ENCODE assay signal across 23 mouse cellular contexts in genomic region chr19:17071205-17071604, GRCm38 (mm10).
DNase-seq lines count a peak whose midpoint lies in the region; ATAC-seq and TF ChIP-seq lines count a peak whose summit lies in the region.
"Had no signal": no experiment of that assay in that cellular context is flagged by ENCODE, and none has a peak within 500 bp of the region (broad histone marks: within the 10 kb centered on the region; RNA-seq: fewer than 3 reads in every experiment).

No protein-coding gene starts in this region.

- no peak overlapping the region for H3K9ac ChIP-seq in kidney, postnatal 0 days (ENCODE audit: low read depth, low read length)
- H3K9ac ChIP-seq in lung, embryonic 14.5 days: no peak overlapping the region
- no peak overlapping the region for H3K9ac ChIP-seq in CH12.LX (ENCODE audit: insufficient read depth, low read depth)
- H3K9ac ChIP-seq: forebrain, embryonic 13.5 days; heart, embryonic 13.5 days; hindbrain, embryonic 12.5 days; hindbrain, embryonic 15.5 days had no signal

- no peak for TF ChIP-seq POLR2A in CH12.LX (IDR thresholded peaks at IDR 0.05; ENCODE audit: low read depth, low read length)

- in situ Hi-C loops in CH12.LX (cut with MboI; ENCODE audit: low pct_ligation_motif_present, low pct_unique_long_range_greater_than_20kb, low sequenced_read_pairs): no loop called here

- peak; percentile 14 for DNase-seq in kidney, postnatal 0 days (ENCODE audit: low spot score)
- no peak for DNase-seq in kidney, adult 11 months
- peak; percentile 10 for DNase-seq in lung, embryonic 14.5 days
- no peak for DNase-seq in lung, postnatal 25 days (ENCODE audit: low spot score)
- DNase-seq in 3T3-L1 (ENCODE audit: low read depth, low spot score): peak; percentile 27
- no peak for DNase-seq in CH12.LX (ENCODE audit: extremely low read depth)
- no peak for DNase-seq in T-cell, adult 2 months (ENCODE audit: low spot score)
- no peak for DNase-seq in heart, postnatal 14 days
- DNase-seq: adrenal gland, postnatal 10 days; adrenal gland, postnatal 36 days; cerebellum, adult 18-20 months; cerebellum, adult 9-10 months; cerebellum, postnatal 14 days; gastrocnemius, postnatal 25 days; heart, adult 2 months had no signal

- H3K4me2 ChIP-seq in kidney, postnatal 0 days (ENCODE audit: low read length): no peak overlapping the region
- no peak overlapping the region for H3K4me2 ChIP-seq in lung, embryonic 14.5 days
- no peak overlapping the region for H3K4me2 ChIP-seq in CH12.LX (ENCODE audit: insufficient read depth, low read depth, poor library complexity, severe bottlenecking)
- H3K4me2 ChIP-seq: forebrain, embryonic 13.5 days; heart, embryonic 13.5 days; hindbrain, embryonic 12.5 days; hindbrain, embryonic 15.5 days had no signal

- H3K36me3 ChIP-seq in kidney, postnatal 0 days (ENCODE audit: insufficient read depth, low read length): no peaks in the 10 kb centered on the region
- no peaks in the 10 kb centered on the region for H3K36me3 ChIP-seq in lung, embryonic 14.5 days (ENCODE audit: insufficient read depth)
- no peaks in the 10 kb centered on the region for H3K36me3 ChIP-seq in CH12.LX (replicated peaks in 1 of 2; ENCODE audit: control insufficient read depth in 1 of 2, insufficient read depth in 1 of 2, low read length in 1 of 2)
- H3K36me3 ChIP-seq: forebrain, embryonic 10.5 days; G1E; heart, embryonic 10.5 days; heart, embryonic 13.5 days; hindbrain, embryonic 12.5 days; hindbrain, embryonic 15.5 days had no signal

- no peak for ATAC-seq in kidney, postnatal 0 days (replicated peaks; ENCODE audit: low FRiP score, low read depth)
- no peak for ATAC-seq in lung, embryonic 14.5 days (ENCODE audit: insufficient read depth)
- ATAC-seq: forebrain, embryonic 13.5 days; Patski had no signal

- 83% methylated on average over 5 of the region's 5 CpGs for WGBS in kidney, postnatal 0 days
- WGBS in lung, embryonic 14.5 days: 88% methylated on average over 5 of the region's 5 CpGs

- H3K27ac ChIP-seq in kidney, postnatal 0 days: no peak overlapping the region
- H3K27ac ChIP-seq in lung, embryonic 14.5 days (ENCODE audit: low read depth): no peak overlapping the region
- H3K27ac ChIP-seq in CH12.LX (ENCODE audit: insufficient read depth, low read depth): no peak overlapping the region
- H3K27ac ChIP-seq: forebrain, embryonic 10.5 days; forebrain, embryonic 13.5 days; heart, adult 2 months; heart, embryonic 10.5 days; heart, embryonic 13.5 days; hindbrain, embryonic 12.5 days; hindbrain, embryonic 15.5 days had no signal

- no peak overlapping the region for H3K4me3 ChIP-seq in kidney, postnatal 0 days (replicated peaks; ENCODE audit: low read depth, low read length)
- H3K4me3 ChIP-seq in lung, embryonic 14.5 days (ENCODE audit: low read depth, low read length): no peak overlapping the region
- H3K4me3 ChIP-seq in CH12.LX (replicated peaks in 1 of 3; ENCODE audit: low read depth in 2 of 3, low read length in 2 of 3, poor library complexity in 1 of 3): no peak overlapping the region
- H3K4me3 ChIP-seq: forebrain, embryonic 10.5 days; forebrain, embryonic 13.5 days; heart, adult 2 months; heart, embryonic 10.5 days; heart, embryonic 13.5 days; hindbrain, embryonic 12.5 days; hindbrain, embryonic 15.5 days had no signal

- H3K79me2 ChIP-seq in CH12.LX (replicated peaks; ENCODE audit: control insufficient read depth, extremely low read depth, insufficient read depth, poor library complexity, severe bottlenecking): no peaks in the 10 kb centered on the region

- H3K27me3 ChIP-seq in kidney, postnatal 0 days (ENCODE audit: insufficient read depth, low read length): no peaks in the 10 kb centered on the region
- no peaks in the 10 kb centered on the region for H3K27me3 ChIP-seq in lung, embryonic 14.5 days (ENCODE audit: insufficient read depth, low read length)
- no peaks in the 10 kb centered on the region for H3K27me3 ChIP-seq in CH12.LX (replicated peaks)
- H3K27me3 ChIP-seq: forebrain, embryonic 13.5 days; heart, embryonic 13.5 days; hindbrain, embryonic 12.5 days; hindbrain, embryonic 15.5 days; Patski had no signal

- intact Hi-C loops in heart, postnatal 14 days (cut with DNase I): no loop called here

- TF ChIP-seq EP300 in CH12.LX (IDR thresholded peaks at IDR 0.05; ENCODE audit: low read length): no peak

- TF ChIP-seq RAD21 in CH12.LX (IDR thresholded peaks at IDR 0.05; ENCODE audit: low read depth, low read length): peak; percentile 23

- H3K4me1 ChIP-seq in kidney, postnatal 0 days (replicated peaks; ENCODE audit: insufficient read depth, low read length): no peaks in the 10 kb centered on the region
- no peaks in the 10 kb centered on the region for H3K4me1 ChIP-seq in lung, embryonic 14.5 days (ENCODE audit: insufficient read depth)
- no peaks in the 10 kb centered on the region for H3K4me1 ChIP-seq in CH12.LX (ENCODE audit: control insufficient read depth in 1 of 2, insufficient read depth in 2 of 2)
- H3K4me1 ChIP-seq: forebrain, embryonic 10.5 days; forebrain, embryonic 13.5 days; heart, embryonic 10.5 days; heart, embryonic 13.5 days; hindbrain, embryonic 12.5 days; hindbrain, embryonic 15.5 days had no signal

- peak; percentile 24; the same call in 1 of the 2 replicates for TF ChIP-seq CTCF in kidney, postnatal 0 days (IDR thresholded peaks at IDR 0.05; ENCODE audit: low read depth)
- no peak for TF ChIP-seq CTCF in lung, embryonic 14.5 days (IDR thresholded peaks at IDR 0.05; ENCODE audit: low read depth)
- peak in 1 of 2 experiments; percentile 34; a peak in 2 of 4 replicates for TF ChIP-seq CTCF in CH12.LX (conservative IDR thresholded peaks at IDR 0.05 in 1 of 2, IDR thresholded peaks at IDR 0.05 in 1 of 2; ENCODE audit: low read depth in 2 of 2, low read length in 2 of 2)

- H3K9me3 ChIP-seq in kidney, postnatal 0 days (replicated peaks; ENCODE audit: low read length): no peaks in the 10 kb centered on the region
- no peaks in the 10 kb centered on the region for H3K9me3 ChIP-seq in lung, embryonic 14.5 days (ENCODE audit: low read depth, low read length)
- H3K9me3 ChIP-seq in CH12.LX (replicated peaks; ENCODE audit: low read length): no peaks in the 10 kb centered on the region
- H3K9me3 ChIP-seq: forebrain, embryonic 10.5 days; forebrain, embryonic 13.5 days; G1E; heart, embryonic 10.5 days; heart, embryonic 13.5 days; hindbrain, embryonic 12.5 days; hindbrain, embryonic 15.5 days had no signal

- dilution Hi-C loops in CH12.LX (cut with MboI; ENCODE audit: extremely low pct_ligation_motif_present, extremely low pct_unique_long_range_greater_than_20kb, low sequenced_read_pairs): no loop called here

TF ChIP-seq in CH12.LX, 34 proteins besides CTCF, POLR2A, EP300 and RAD21:
- no peak for TF ChIP-seq MXI1 (IDR thresholded peaks at IDR 0.05; ENCODE audit: low read depth, low read length)
- TF ChIP-seq TBP (conservative IDR thresholded peaks at IDR 0.05; ENCODE audit: low read depth, low read length): no peak
- TF ChIP-seq JUND (conservative IDR thresholded peaks at IDR 0.05; ENCODE audit: low read depth, low read length): no peak
- TF ChIP-seq CHD1 (IDR thresholded peaks at IDR 0.05; ENCODE audit: low read depth, low read length): no peak

Comparison
In these comparisons a context has a peak if more than half of its experiments do, and no peak if none do; other contexts are left out.
1. DNase-seq: peak in kidney, postnatal 0 days (single experiment), lung, embryonic 14.5 days (single experiment) and 3T3-L1 (single experiment); none in kidney, adult 11 months (single experiment), lung, postnatal 25 days (single experiment), CH12.LX (single experiment), T-cell, adult 2 months (single experiment) and heart, postnatal 14 days (0 of 2).